Mouse (Mus musculus) neural tube, embryonic 14.5 days (tissue): ENCODE measurements around the gene Ctdspl2. TPM values are rescaled to one million over a fixed set of nuclear protein-coding genes. Genes with fewer than 3 reads are reported as not detected.
"Not testable (repeated sequence)": the region's sequence is repeated elsewhere in the genome, so short reads cannot be mapped to it uniquely, and the experiment has no call there.

Experiments
- ATAC-seq: fragments of 200-750 bp; cut with Nextera tagmentation; 2 replicates; pipeline ENCODE4 v1.8.0; 2017; ENCODE audit warnings: low read depth, mild to moderate bottlenecking, moderate TSS enrichment, moderate library complexity
- H3K27ac ChIP-seq: fragments of 300-500 bp; sonication (generic); 2 replicates; pipeline ENCODE4 v1.5.1; 2014; ENCODE audit warnings: low read depth, mild to moderate bottlenecking, control low read depth, low read length, moderate library complexity, mixed read lengths
- H3K27me3 ChIP-seq: fragments of 300-500 bp; sonication (generic); 2 replicates; pipeline ENCODE4 v1.6.1; 2014; ENCODE audit warnings: low read length; ENCODE audit not compliant: control insufficient read depth, insufficient read depth
- H3K36me3 ChIP-seq: fragments of 300-500 bp; sonication (generic); 2 replicates; pipeline ENCODE4 v1.6.1; 2014; ENCODE audit warnings: low read length, mixed read lengths; ENCODE audit not compliant: control insufficient read depth, insufficient read depth
- H3K4me1 ChIP-seq: fragments of 300-500 bp; sonication (generic); 2 replicates; pipeline ENCODE4 v1.6.1; 2014; ENCODE audit warnings: low read length; ENCODE audit not compliant: control insufficient read depth, insufficient read depth
- H3K4me2 ChIP-seq: fragments of 300-500 bp; sonication (generic); 2 replicates; pipeline ENCODE4 v1.6.1; 2014; ENCODE audit warnings: mild to moderate bottlenecking, low read depth, low read length, control low read depth
- H3K4me3 ChIP-seq: fragments of 300-500 bp; sonication (generic); 2 replicates; pipeline ENCODE4 v1.5.1; 2014; ENCODE audit warnings: low read depth, low read length, control low read depth, mixed read lengths
- H3K9ac ChIP-seq: fragments of 300-500 bp; sonication (generic); replicated peaks from 2 replicates; pipeline ENCODE4 v1.6.1; 2014; ENCODE audit warnings: low read depth, mild to moderate bottlenecking, control low read depth, low read length, mixed read lengths
- H3K9me3 ChIP-seq: fragments of 300-500 bp; sonication (generic); 2 replicates; pipeline ENCODE4 v1.6.1; 2016; ENCODE audit warnings: low read length; ENCODE audit not compliant: control insufficient read depth
- WGBS: fragments of 180-500 bp; shearing (Covaris S2); extraction: QIAGEN DNeasy Blood & Tissue Kit; methylation state at CpG from one replicate; pipeline ENCODE4 v1.1.7; 2014; 5-methylcytosine and 5-hydroxymethylcytosine counted together
- polyA plus RNA-seq: library from polyadenylated mRNA; unstranded; fragments of >200 nt; fragmentation: Nextera tagmentation; extraction: Ambion mirVana; gene quantifications from 2 replicates; pipeline ENCODE4 v1.2.1, GENCODE M21; 2014

Gene Ctdspl2
- polyA plus RNA-seq, 1 experiment from 2014 or later: 37.7 TPM

DNA sequence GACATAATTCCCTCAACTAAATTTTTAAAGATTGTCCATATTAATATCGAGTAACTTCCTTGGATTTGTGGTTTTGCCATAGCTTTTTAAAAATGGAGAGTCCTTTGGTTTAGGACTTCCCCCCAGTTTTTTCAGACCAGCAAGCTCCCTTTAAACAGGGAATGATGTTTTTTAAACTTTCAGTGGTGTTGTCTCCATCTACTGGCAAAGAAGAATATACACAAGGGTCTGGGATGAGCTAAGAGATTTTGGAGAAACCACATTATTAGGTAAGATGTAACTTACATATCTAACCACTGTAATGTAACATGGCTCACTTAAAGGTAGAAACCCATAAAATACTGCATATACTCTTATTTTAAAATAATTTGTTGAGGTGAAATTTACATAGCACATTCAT is 39.9 kb downstream of the Ctdspl2 start:
- Histone ChIP-seq H3K4me3 (no peak overlapping the region), H3K9ac (no peak overlapping the region), H3K4me2 (no peak overlapping the region), H3K27me3 (no peaks in the 10 kb centered on the region), H3K9me3 (no peaks in the 10 kb centered on the region), H3K36me3 (0 out of 2 replicates have a peak, but pooled peaks cover 7% of the 10 kb centered on the region), H3K4me1 (no peaks in the 10 kb centered on the region), H3K27ac (no peak overlapping the region)
- 91% methylated on average over 1 of the region's 1 CpGs for WGBS
- no peak for ATAC-seq

DNA sequence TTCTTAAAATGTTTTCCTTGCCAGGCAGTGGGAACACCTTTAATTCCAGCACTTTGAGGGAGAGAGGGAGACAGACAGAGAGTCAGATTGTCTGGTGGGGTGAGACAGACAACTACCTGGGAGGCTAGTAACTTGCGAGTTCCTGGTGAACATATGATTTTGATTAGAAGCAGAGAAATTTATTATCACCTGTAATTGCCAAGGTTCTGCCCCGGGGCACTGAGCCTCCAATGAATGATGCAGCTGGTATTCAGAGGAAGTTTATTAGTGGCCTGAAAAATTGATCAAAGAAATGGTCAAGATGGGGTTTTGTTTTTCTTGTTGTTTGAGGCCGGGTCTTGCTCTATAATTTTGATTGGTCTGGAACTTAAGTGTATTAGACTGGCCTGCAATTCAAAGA is 53.0 kb downstream of the Ctdspl2 start:
- H3K9me3 ChIP-seq: no peaks in the 10 kb centered on the region
- H3K36me3 ChIP-seq: peaks cover 11% of the 10 kb centered on the region; the same call in 1 of the 2 replicates
- no peak overlapping the region for H3K4me3 ChIP-seq
- no peaks in the 10 kb centered on the region for H3K27me3 ChIP-seq
- no peak for ATAC-seq
- H3K4me2 ChIP-seq: no peak overlapping the region
- H3K27ac ChIP-seq: no peak overlapping the region
- H3K4me1 ChIP-seq: no peaks in the 10 kb centered on the region
- H3K9ac ChIP-seq: no peak overlapping the region
- WGBS: 91% methylated on average over 3 of the region's 3 CpGs

DNA sequence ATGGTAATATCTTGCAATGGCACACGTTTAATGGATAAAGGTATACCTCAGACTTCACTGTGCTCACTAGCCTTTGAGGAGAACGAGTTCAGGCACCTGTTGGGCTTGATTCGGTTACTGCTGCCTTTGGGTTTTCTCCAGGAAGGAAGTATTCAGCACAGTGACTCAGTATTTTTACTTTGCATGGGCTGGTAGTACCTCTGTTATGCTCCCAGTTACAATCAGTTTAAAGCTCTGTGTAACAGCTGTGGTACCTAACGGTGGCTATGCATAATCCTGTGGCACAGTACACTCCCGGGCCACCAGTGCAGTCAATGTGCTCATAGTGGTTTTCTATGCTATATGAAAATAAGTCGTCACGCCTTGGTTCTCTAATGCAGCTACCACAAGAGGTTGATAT is 55.6 kb downstream of the Ctdspl2 start:
- peaks cover 7% of the 10 kb centered on the region; the same call in 1 of the 2 replicates for H3K36me3 ChIP-seq
- H3K9ac ChIP-seq: no peak overlapping the region
- no peak overlapping the region for H3K27ac ChIP-seq
- H3K27me3 ChIP-seq: no peaks in the 10 kb centered on the region
- ATAC-seq: no peak
- H3K4me1 ChIP-seq: no peaks in the 10 kb centered on the region
- no peak overlapping the region for H3K4me3 ChIP-seq
- H3K9me3 ChIP-seq: no peaks in the 10 kb centered on the region
- 92% methylated on average over 7 of the region's 7 CpGs for WGBS
- no peak overlapping the region for H3K4me2 ChIP-seq

DNA sequence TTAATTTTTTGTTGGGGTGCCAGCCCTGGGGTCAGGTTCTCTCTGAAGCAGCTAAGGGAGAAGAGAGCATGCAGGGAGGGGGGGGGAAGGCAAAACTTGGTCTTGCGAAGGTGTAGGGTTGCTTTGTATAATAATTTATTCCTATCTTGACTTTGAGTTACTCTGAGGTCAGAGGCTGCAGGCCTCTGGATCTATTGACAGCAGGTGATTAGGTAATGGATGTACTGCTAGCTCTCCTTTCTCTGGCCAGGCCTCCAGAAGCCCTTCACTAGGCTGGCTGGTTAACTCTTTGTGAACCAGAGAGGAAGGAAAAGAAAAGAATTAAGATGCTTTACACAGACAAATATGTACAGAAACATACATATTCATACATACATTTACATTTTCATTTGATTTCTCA is 62.9 kb downstream of the Ctdspl2 start:
- no peak for ATAC-seq
- no peaks in the 10 kb centered on the region for H3K4me1 ChIP-seq
- no peak overlapping the region for H3K4me2 ChIP-seq
- no peak overlapping the region for H3K27ac ChIP-seq
- no peak overlapping the region for H3K9ac ChIP-seq
- H3K27me3 ChIP-seq: no peaks in the 10 kb centered on the region
- H3K4me3 ChIP-seq: no peak overlapping the region
- H3K9me3 ChIP-seq: no peaks in the 10 kb centered on the region
- H3K36me3 ChIP-seq: no peaks in the 10 kb centered on the region
- 79% methylated on average over 1 of the region's 1 CpGs for WGBS

DNA sequence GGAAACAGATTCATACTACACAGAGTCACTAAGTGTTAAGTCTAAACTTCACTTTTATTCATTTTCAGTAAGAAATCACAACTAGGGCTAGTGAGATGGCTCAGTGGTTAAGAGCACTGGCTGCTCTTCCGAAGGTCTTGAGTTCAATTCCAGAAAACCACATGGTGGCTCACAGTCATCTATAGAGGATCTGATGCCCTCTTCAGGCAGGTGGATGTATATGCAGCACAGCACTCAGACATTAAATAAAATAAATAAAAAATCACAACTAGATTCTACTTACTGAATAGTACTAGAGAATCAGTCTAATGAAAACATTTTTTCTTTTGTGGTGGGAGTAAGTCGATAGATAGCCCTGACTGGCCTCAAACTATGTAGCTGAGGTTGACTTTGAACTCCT is 66.5 kb downstream of the Ctdspl2 start:
- Histone ChIP-seq H3K36me3 (no peaks in the 10 kb centered on the region), H3K4me2 (no peak overlapping the region), H3K4me1 (no peaks in the 10 kb centered on the region), H3K9me3 (no peaks in the 10 kb centered on the region), H3K9ac (no peak overlapping the region), H3K4me3 (no peak overlapping the region), H3K27ac (no peak overlapping the region), H3K27me3 (no peaks in the 10 kb centered on the region)
- no peak for ATAC-seq
- 77% methylated on average over 2 of the region's 2 CpGs for WGBS

DNA sequence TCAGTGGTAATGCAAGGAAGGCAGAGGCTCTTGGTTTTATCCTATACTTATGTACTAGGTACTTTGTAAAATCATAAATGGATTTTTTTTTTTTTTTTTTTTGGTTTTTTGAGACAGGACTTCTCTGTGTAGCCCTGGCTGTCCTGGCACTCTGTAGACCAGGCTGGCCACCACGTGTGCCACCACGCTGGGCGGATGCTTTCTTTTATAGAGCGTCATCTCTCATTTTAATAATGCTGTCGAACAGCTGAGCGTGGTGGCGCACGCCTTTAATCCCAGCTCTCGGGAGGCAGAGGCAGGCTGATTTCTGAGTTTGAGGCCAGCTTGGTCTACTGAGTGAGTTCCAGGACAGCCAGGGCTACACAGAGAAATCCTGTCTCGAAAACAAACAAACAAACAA is 71.3 kb downstream of the Ctdspl2 start:
- not testable (repeated sequence) for ATAC-seq, H3K4me3 ChIP-seq, H3K27ac ChIP-seq, H3K4me2 ChIP-seq, H3K9me3 ChIP-seq, H3K9ac ChIP-seq, H3K27me3 ChIP-seq, H3K36me3 ChIP-seq
- WGBS: 95% methylated on average over 10 of the region's 10 CpGs
- H3K4me1 ChIP-seq: peaks cover 11% of the 10 kb centered on the region

DNA sequence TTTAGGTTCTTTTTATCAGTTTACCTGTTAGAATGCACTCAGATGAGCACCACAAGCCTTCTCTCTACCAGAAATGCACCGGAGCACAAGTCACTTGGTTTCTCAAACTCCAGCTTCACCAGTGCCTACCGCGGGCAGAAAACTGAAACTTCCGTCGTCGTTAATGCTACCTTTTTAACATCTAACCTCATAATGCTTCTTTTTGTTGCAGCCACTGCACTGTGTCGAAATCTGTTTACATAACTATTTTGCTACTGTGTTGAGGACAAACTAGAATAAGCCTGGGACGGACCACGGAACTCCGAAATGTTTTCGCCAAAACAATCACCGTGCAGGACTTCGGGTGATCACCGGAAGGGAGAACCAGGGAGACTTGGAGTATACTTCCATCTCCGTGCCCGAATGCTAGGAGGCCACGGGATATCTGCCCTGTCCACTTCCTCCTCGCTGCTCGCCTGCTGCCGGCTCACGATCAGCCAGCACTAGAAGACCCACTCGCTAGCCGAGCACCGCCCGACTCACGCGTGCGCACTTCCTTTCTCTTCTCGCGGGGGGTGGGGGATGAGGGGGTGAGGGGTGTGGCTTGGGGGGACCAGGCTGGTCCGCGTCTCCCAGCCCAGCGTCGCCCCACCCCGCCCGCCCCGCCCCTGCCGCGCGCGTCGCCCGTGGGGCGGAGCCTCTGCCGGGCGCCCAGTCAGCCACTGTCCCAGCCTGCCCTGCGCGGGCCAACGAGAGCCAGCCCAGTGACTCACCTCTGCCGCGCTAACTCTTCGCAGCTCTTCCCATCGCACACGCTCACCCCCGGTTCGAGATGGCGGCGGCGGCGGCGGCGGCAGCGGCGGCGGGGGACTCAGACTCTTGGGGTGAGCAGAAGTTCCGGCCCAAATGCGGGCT is 72.3 kb downstream of the Ctdspl2 start, which contains the start of gene Eif3j1:
Gene Eif3j1 (plus strand): TSS at position 685 of the 894 bp plus-strand sequence.
- WGBS: under 1% methylated on average over 46 of the region's 67 CpGs
- peak within 1 kb of the TSS; percentile 70 for H3K27ac ChIP-seq
- peak; percentile 99 for ATAC-seq
- peak within 1 kb of the TSS; percentile 84 for H3K4me2 ChIP-seq
- peak within 1 kb of the TSS; percentile 79 for H3K4me3 ChIP-seq
- no peaks in the 10 kb centered on the region for H3K9me3 ChIP-seq
- no peaks in the 10 kb centered on the region for H3K36me3 ChIP-seq
- peak within 1 kb of the TSS; percentile 80 for H3K9ac ChIP-seq
- no peaks in the 10 kb centered on the region for H3K27me3 ChIP-seq
- H3K4me1 ChIP-seq: peaks cover 11% of the 10 kb centered on the region

DNA sequence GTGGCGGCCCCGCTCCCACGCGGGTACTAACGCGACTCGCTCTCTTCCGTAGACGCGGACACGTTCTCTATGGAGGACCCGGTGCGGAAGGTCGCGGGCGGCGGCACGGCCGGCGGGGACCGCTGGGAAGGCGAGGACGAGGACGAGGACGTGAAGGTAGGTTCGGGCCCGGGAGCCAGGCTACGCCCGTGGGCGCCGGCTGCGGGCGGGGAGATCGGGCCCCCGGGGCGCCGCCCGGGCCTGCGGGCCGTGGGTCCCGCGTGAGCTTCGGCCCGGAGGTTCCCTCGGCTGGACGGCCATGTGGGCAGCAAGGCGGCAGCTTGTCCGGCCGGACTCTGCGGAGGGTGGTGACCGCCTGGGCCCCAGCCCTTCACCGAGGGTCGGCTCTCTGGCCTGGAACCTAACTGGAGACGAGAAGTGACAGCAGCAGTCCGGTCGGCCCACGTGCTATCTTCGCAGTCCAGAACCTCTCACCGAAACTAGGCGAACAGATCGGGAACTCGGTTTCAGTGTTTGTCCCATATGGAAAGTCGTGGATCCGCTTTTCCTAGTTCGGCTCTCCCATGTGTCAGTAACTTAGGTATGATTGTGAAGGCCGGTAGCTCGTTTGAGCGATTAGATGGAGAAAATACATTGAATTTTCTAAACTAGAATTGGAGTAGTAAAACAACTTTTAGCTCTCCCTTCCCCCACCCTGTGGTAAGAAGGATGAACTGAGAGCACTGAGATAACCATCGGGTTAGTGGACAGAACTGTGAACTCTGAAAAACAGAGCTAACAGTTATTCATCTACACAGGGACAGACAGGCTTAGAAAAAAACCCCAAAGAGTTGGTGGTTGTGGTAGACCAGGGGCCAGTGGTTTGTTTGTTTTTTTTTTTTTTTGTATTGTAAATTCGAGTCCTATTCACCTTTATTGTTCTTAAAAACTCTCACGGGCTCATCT is 73.2 kb downstream of the Ctdspl2 start:
- H3K9me3 ChIP-seq: no peaks in the 10 kb centered on the region
- H3K4me3 ChIP-seq: peak overlapping the region; percentile 79
- peak overlapping the region; percentile 80 for H3K9ac ChIP-seq
- peak overlapping the region; percentile 84 for H3K4me2 ChIP-seq
- ATAC-seq: peak; percentile 71
- peaks cover 11% of the 10 kb centered on the region for H3K4me1 ChIP-seq
- no peaks in the 10 kb centered on the region for H3K27me3 ChIP-seq
- H3K36me3 ChIP-seq: no peaks in the 10 kb centered on the region
- H3K27ac ChIP-seq: peak overlapping the region; percentile 53
- 2% methylated on average over 46 of the region's 71 CpGs for WGBS
